Mouse (Mus musculus) B cell, adult 2 months (primary cell): ENCODE measurements around the gene Syne2.
A peak's percentile ranks its signal among the peaks of the same experiment; 100 is the strongest.

Experiments used
- DNase-seq, 2 experiments: peaks; one replicate each; pipeline ENCODE4 v3.0.0; 2022

Gene Syne2

GRCm38 (mm10) chr12:75952011-75952410 is 134.1 kb downstream of the Syne2 start:
- no peak for DNase-seq

GRCm38 (mm10) chr12:75966441-75967195 is 148.7 kb downstream of the Syne2 start:
- no peak for DNase-seq

- no peak for DNase-seq
These were observed 161.1 kb downstream of the Syne2 start for GRCm38 (mm10) chr12:75979079-75979478.

DNA sequence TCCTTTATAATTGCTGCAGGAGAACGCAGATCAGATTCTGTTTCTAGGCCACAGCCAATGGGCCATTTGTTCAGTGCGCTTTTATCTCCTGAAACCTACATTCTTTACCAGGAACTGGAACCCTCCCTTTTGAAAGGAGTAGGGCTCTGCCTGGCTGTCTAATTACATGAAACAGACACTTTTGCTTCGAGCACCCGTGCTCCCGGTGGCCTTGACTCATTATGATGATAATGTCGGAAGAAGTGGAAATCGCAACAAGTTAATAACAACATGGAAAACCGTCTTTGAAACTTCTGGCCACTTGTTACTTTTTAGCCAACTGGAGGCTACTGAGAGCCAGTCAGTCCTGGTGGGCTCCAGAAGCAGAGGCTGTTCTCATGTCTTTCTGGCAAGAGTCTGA is 165.4 kb downstream of the Syne2 start:
- no peak for DNase-seq

- DNase-seq, result no peak
These were observed 174.4 kb downstream of the Syne2 start for GRCm38 (mm10) chr12:75992226-75992858.

GRCm38 (mm10) chr12:75992946-75993345 is 175.0 kb downstream of the Syne2 start:
- no peak for DNase-seq

GRCm38 (mm10) chr12:75995086-75995485 is 177.2 kb downstream of the Syne2 start:
- DNase-seq, result no peak

DNA sequence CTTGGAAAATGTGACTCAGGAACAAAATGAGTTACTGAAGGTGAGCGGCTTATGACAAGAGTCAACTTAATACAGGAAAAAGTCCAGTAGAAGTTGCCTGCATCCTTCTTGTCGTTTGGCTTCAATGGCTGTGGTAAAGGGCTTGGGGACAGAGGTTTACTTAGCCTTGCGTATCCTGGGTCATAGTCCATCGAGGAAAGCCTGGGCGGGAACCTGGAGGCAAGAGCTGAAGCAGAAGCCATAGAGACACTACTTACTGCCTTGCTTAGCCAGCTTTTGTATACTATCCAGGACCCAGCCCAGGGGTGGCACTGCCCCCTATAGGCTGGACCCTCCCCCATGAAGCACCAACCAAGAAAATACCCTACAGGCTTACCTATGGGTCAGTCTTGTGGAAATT is 179.6 kb downstream of the Syne2 start:
- DNase-seq, result no peak

DNA sequence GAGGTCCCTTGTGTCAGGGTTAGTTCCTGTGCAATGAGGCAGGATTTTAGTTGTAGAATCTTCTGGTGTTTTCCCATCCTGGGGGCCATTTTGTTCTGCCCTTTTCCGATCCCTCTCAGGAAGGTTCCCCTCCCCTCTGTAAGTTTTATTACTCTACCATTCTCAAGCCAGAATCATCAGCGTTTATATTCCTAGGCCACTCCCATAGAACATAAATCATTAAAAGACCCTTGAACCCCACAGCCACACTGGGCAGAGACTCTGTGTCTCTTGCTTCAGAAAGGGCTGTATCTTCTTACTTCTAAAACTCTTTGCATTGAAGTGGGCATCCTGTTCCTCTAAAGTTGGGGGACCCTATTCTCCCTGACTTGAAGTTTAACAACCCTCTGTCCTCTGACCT is 180.5 kb downstream of the Syne2 start:
- no peak for DNase-seq

GRCm38 (mm10) chr12:76004697-76005249 is 186.8 kb downstream of the Syne2 start:
- peak; percentile 23 to 42 for DNase-seq

GRCm38 (mm10) chr12:76008991-76009390 is 191.1 kb downstream of the Syne2 start:
- no peak for DNase-seq

GRCm38 (mm10) chr12:76012789-76013188 is 194.9 kb downstream of the Syne2 start:
- no peak for DNase-seq

DNA sequence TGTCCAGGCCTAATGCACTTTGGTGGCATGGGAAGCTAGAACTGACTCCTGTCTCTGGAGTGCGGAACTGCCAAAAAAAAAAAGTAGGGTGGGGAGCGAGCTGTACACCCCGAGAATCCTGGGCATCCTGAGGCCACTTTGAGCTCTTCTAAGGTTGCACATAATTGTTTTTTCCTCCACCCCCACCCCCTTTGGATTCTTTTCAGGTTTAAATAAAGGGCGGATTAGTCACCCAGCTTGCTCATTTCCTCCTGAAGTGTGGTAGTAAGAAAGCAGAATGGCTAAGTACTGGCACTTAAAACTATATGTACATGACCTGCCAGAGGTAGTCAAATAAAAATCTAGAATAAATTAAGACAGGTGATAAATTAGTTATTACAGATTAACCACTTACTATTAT is 195.5 kb downstream of the Syne2 start:
- no peak for DNase-seq

DNA sequence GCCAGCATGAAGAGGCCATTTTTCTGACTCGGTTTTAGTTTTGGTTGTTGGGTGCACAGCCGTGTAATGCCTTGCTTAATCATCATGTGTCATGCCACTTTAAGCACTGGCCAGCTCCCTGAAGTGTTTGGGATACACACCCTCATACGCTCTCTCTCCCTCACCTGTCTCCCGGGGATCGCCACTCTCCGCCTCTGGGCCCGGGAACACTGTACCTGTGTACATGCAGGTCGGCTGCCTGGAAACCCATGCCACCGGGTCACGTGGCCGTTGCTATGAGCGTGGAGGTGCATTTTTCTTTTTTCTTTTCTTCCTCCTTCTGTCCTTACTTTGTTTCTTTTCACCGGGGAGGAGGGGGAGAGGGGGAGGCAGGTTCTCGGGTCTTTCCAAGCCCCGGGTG is 197.1 kb downstream of the Syne2 start:
- no peak for DNase-seq

GRCm38 (mm10) chr12:76015489-76015888 is 197.6 kb downstream of the Syne2 start:
- DNase-seq, result no peak

GRCm38 (mm10) chr12:76016123-76017101 is 198.5 kb downstream of the Syne2 start:
- peak; percentile 91 for DNase-seq

- DNase-seq, result no peak
These were observed 200.7 kb downstream of the Syne2 start for GRCm38 (mm10) chr12:76018640-76019039.

- DNase-seq, result no peak
These were observed 224.4 kb downstream of the Syne2 start for GRCm38 (mm10) chr12:76042301-76042700.

DNA sequence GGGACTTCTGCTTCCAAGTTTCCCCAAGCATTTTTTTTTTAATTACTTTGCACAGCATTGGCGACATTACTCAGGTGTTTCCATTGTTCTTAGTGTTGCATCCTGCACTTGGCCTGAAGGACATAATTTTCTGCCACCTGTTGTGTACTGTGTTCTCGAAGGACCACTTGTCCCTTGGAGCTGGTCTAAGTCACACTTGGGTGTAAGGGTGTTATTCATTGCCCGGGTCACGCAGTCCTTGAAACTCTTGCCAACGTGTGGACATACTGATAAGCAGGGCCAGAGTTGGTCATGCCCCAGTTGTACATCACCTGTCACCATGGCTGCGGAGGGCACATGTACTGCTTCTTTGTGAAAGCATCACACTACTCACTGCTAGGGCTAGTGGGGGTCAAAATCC is 228.6 kb downstream of the Syne2 start:
- no peak for DNase-seq

DNA sequence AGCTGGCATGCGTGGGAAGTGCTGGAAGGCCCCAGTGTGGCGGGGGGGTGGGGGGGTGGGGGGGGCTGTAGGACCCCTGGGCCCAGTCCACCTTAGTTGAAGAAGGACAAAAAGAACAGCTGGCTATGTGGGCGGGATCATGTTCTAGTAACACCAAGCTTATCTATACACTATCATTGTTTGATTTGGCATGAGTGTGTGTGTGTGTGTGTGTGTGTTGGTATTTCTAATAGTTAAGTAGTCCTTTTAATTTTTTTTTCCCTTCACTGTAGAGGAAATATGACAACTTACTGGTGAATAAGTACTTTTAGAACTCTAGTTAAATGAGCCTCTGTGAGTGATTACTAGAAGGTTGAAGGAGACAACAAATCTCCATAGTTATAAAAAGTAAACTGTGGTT is 230.0 kb downstream of the Syne2 start:
- no peak for DNase-seq

- no peak for DNase-seq
These were observed 230.7 kb downstream of the Syne2 start for GRCm38 (mm10) chr12:76048672-76049071.

GRCm38 (mm10) chr12:76049343-76049742 is 231.4 kb downstream of the Syne2 start:
- DNase-seq, result no peak

GRCm38 (mm10) chr12:76051879-76052278 is 233.9 kb downstream of the Syne2 start:
- DNase-seq, result no peak
